Mouse (Mus musculus) midbrain, embryonic 13.5 days (tissue): ENCODE measurements around the gene Rdh5. TPM values are rescaled to one million over a fixed set of nuclear protein-coding genes. Genes with fewer than 3 reads are reported as not detected.

Source experiments
- ATAC-seq: fragments of 200-750 bp; cut with Nextera tagmentation; 2 replicates; pipeline ENCODE4 v1.8.0; 2017; ENCODE audit warnings: mild to moderate bottlenecking, moderate TSS enrichment, moderate library complexity
- H3K27ac ChIP-seq: fragments of 300-500 bp; sonication (generic); 2 replicates; pipeline ENCODE4 v1.5.1; 2015; ENCODE audit warnings: inconsistent platforms, mild to moderate bottlenecking, moderate library complexity
- H3K27me3 ChIP-seq: fragments of 300-500 bp; sonication (generic); 2 replicates; pipeline ENCODE4 v1.6.1; 2015; ENCODE audit warnings: mild to moderate bottlenecking, inconsistent platforms
- H3K36me3 ChIP-seq: fragments of 300-500 bp; sonication (generic); 2 replicates; pipeline ENCODE4 v1.6.1; 2015; ENCODE audit warnings: mild to moderate bottlenecking, inconsistent platforms
- H3K4me1 ChIP-seq: fragments of 300-500 bp; sonication (generic); replicated peaks from 2 replicates; pipeline ENCODE4 v1.6.1; 2015; ENCODE audit warnings: inconsistent platforms
- H3K4me2 ChIP-seq: fragments of 300-500 bp; sonication (generic); replicated peaks from 2 replicates; pipeline ENCODE4 v1.6.1; 2015; ENCODE audit warnings: moderate library complexity, mild to moderate bottlenecking, inconsistent platforms
- H3K4me3 ChIP-seq: fragments of 300-500 bp; sonication (generic); replicated peaks from 2 replicates; pipeline ENCODE4 v1.5.1; 2015; ENCODE audit warnings: mild to moderate bottlenecking, inconsistent platforms
- H3K9ac ChIP-seq: fragments of 300-500 bp; sonication (generic); replicated peaks from 2 replicates; pipeline ENCODE4 v1.6.1; 2015; ENCODE audit warnings: mild to moderate bottlenecking, inconsistent platforms
- H3K9me3 ChIP-seq: fragments of 300-500 bp; sonication (generic); 2 replicates; pipeline ENCODE4 v1.6.1; 2016; ENCODE audit warnings: mild to moderate bottlenecking, inconsistent platforms
- WGBS: fragments of 180-500 bp; shearing (Covaris S2); methylation state at CpG from one replicate; pipeline ENCODE4 v1.1.7; 2015; 5-methylcytosine and 5-hydroxymethylcytosine counted together
- polyA plus RNA-seq: library from polyadenylated mRNA; unstranded; fragments of >200 nt; fragmentation: Nextera tagmentation; extraction: Ambion mirVana; gene quantifications from 2 replicates; pipeline ENCODE4 v1.2.1, GENCODE M21; 2015

Rdh5 gene
- polyA plus RNA-seq, 1 experiment from 2014 or later = 20.9 TPM

DNA sequence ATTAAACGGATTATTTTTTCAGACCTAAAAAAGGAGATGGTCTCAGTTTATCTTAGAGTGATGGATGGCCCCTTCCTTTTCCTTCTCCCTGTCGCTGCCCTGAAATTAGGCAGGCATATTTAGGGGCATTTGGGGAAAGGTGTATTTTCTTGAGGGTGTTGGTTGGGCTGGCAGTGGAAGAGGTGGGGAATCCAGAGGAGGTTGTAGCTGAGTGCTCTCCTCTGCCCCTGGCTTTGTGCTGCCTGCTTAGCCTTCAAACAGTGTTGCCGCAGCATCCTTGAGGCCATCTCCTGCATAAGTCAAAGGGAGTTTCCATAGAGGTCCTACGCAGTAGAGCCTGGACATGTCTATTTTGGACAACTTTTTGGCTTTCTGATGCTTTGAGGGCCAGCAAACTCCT lies 9.9 kb downstream of the Rdh5 start:
- ATAC-seq = no peak
- no peaks in the 10 kb centered on the region for H3K9me3 ChIP-seq
- WGBS = 84% methylated on average over 4 of the region's 4 CpGs
- H3K27me3 ChIP-seq = peaks cover 13% of the 10 kb centered on the region
- H3K9ac ChIP-seq = no peak overlapping the region
- H3K36me3 ChIP-seq = peaks cover 7% of the 10 kb centered on the region
- peaks cover 19% of the 10 kb centered on the region for H3K4me1 ChIP-seq
- no peak overlapping the region for H3K4me3 ChIP-seq
- peak overlapping the region; percentile 25; the same call in 1 of the 2 replicates for H3K27ac ChIP-seq
- H3K4me2 ChIP-seq = no peak overlapping the region

DNA sequence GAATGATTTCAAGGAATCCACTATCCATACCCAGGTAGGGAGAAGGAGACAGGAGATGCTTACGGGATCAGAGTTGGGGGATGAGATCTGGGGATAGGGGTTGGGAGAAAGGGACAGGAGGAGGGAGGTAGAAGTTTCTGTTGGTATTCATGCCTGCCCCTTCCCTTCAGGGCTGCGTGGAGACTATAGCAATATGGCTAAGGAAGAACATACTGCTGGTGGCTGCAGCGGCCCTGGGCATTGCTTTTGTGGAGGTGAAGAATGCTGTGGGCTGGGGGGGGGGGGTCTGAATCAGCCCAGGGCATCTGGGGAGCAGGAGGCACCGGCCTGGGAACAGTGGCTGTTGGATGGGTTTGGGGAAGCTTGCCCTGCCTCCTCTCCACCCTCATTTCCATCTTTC lies 10.4 kb downstream of the Rdh5 start:
- peaks cover 19% of the 10 kb centered on the region for H3K4me1 ChIP-seq
- WGBS = 89% methylated on average over 4 of the region's 4 CpGs
- no peak overlapping the region for H3K27ac ChIP-seq
- H3K4me3 ChIP-seq = no peak overlapping the region
- H3K27me3 ChIP-seq = peaks cover 15% of the 10 kb centered on the region
- H3K9ac ChIP-seq = no peak overlapping the region
- no peak overlapping the region for H3K4me2 ChIP-seq
- no peak for ATAC-seq
- H3K36me3 ChIP-seq = peaks cover 1% of the 10 kb centered on the region; the same call in 1 of the 2 replicates
- H3K9me3 ChIP-seq = no peaks in the 10 kb centered on the region

DNA sequence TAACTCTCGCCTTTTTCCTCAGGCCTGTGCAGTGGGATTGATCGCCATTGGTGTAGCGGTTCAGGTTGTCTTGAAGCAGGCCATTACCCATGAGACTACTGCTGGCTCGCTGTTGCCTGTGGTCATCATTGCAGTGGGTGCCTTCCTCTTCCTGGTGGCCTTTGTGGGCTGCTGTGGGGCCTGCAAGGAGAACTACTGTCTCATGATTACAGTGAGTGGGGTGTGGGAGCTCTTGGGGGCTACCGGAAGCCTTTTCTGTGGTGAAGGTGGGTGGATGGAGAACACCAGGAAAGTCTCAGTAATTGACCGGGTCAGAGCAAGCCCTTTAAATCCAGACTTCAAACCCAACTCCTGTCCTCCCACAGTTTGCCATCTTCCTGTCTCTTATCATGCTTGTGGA lies 11.3 kb downstream of the Rdh5 start:
- Histone ChIP-seq H3K27me3 (peaks cover 15% of the 10 kb centered on the region), H3K27ac (no peak overlapping the region), H3K9ac (no peak overlapping the region), H3K4me3 (no peak overlapping the region), H3K9me3 (no peaks in the 10 kb centered on the region), H3K36me3 (no peaks in the 10 kb centered on the region), H3K4me2 (peak overlapping the region; percentile 86), H3K4me1 (peaks cover 19% of the 10 kb centered on the region)
- 95% methylated on average over 6 of the region's 6 CpGs for WGBS
- no peak for ATAC-seq

DNA sequence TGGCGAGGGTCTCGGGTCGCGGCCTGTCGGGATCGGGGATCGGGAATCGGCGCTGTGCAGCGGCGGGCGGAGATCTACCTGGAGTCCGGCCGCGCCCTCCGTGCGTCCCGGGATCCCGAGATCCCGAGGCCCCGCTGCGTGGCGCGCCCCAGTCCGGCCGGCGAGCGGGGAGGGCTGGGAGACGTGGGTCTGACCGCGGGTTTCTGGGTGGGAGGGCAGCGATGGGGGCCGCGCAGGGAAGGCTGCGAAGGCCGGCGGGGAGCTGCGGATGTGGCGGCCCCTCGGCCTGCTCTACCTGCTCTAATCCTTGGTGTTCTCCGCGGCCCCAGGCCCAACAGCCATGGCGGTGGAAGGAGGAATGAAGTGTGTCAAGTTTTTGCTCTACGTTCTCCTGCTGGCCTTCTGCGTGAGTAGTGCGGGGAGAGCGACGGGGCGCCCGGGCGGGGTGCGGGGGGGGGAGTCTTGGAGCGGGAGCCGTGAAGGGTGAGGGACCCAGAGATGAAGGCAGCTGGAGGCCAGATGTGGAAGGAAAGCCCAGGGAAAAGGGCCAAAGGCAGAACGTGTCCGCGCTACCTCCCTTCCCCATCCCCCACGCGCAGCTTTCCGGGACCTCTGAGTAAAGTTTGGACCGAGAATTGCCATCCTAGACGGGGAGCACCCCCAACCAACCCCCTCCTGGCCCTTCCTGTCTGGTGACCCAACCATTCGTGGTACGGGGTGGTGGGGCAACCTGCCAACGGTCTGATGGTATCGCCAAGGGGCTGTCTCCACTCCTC lies 12.4 kb downstream of the Rdh5 start:
- H3K27me3 ChIP-seq = peaks cover 15% of the 10 kb centered on the region
- H3K27ac ChIP-seq = peak overlapping the region; percentile 21; the same call in 1 of the 2 replicates
- H3K4me3 ChIP-seq = peak overlapping the region; percentile 76
- ATAC-seq = peak; percentile 31
- H3K4me2 ChIP-seq = peak overlapping the region; percentile 86
- H3K9ac ChIP-seq = peak overlapping the region; percentile 85
- no peaks in the 10 kb centered on the region for H3K36me3 ChIP-seq
- WGBS = 2% methylated on average over 53 of the region's 66 CpGs
- no peaks in the 10 kb centered on the region for H3K9me3 ChIP-seq
- peaks cover 19% of the 10 kb centered on the region for H3K4me1 ChIP-seq

DNA sequence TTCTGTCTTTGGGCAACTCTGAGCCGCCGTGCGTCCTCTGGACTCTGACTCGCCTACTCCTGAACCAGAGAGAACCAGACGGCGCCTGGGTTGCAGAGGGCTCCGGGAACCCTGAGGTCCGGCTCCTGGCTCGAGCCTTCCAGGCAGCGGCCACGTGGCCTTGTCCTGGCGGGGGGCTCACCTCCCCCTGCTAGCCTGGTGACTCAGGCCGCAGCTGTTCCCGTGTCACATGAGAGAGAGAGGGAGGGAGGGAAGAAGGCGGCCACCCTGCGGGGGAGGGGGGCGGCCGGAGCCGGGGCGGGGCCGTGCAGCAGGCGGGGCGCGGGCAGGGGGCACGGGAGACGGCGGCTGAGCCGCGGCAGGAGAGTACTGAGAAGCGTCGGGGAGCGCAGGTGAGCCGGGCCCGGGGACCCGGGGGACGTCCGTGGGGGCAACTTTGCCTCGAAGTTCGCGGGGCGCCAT lies 13.1 kb downstream of the Rdh5 start:
- Histone ChIP-seq H3K27me3 (peaks cover 15% of the 10 kb centered on the region), H3K9ac (peak overlapping the region; percentile 85), H3K27ac (peak overlapping the region; percentile 21; the same call in 1 of the 2 replicates), H3K4me3 (peak overlapping the region; percentile 76), H3K36me3 (no peaks in the 10 kb centered on the region), H3K9me3 (no peaks in the 10 kb centered on the region), H3K4me2 (peak overlapping the region; percentile 86), H3K4me1 (peaks cover 19% of the 10 kb centered on the region)
- peak; percentile 69 for ATAC-seq
- WGBS = 1% methylated on average over 39 of the region's 41 CpGs

DNA sequence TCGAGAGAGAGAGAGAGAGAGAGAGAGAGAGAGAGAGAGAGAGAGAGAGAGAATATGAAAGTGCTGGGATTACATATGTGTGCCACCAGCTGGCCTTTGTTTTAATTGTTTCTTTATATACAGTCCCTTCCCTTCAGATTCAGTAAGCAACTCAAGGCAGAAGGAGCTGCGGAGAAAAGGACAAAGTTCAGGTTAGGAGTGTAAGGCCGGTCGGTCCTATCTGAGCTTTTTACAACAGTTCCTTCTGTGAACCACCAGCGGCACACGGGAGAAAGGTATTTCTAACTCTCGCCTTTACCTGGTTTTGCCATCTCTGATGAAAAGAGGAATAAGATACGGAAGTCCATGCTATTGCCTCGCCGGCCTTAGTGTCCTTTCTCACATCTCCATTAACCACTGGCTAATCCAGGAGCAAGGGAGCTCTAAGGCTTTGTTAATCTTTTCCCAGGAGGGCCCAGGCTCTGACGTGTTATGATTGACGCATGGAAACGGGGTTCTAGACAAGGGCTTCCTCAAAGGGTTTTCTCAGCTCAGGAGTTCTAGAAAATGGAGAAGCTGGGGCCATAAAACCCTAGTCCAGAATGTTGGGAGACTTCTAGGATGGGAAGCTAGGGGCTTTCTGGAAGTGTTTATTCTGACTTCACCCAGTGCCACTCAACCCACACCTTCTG lies 13.8 kb downstream of the Rdh5 start:
- WGBS = 54% methylated on average over 13 of the region's 13 CpGs
- ATAC-seq = no peak

DNA sequence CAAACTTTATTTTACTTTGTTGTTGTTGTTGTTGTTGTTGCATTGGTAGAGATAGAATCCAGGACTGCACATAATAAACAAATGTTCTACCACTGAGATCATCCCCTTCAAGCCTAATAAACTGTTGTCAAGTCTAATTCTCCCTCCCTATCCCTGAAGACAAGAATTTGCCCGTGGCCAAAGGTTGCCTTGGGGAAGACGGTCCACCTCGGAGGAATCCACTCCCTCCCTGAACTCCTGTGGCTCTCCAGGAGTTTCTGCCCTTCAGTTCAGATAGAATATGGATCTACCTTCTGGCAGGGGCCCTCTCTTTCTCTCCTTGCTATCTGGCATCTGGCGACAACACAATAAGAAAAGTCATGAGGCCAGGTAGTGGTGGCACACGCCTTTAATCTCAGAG lies 17.9 kb downstream of the Rdh5 start:
- H3K4me1 ChIP-seq = peaks cover 7% of the 10 kb centered on the region; the same call in 1 of the 2 replicates
- H3K9me3 ChIP-seq = no peaks in the 10 kb centered on the region
- H3K4me2 ChIP-seq = no peak overlapping the region
- no peaks in the 10 kb centered on the region for H3K36me3 ChIP-seq
- H3K4me3 ChIP-seq = no peak overlapping the region
- no peak for ATAC-seq
- WGBS = 78% methylated on average over 5 of the region's 5 CpGs
- peaks cover 15% of the 10 kb centered on the region; the same call in 1 of the 2 replicates for H3K27me3 ChIP-seq
- H3K27ac ChIP-seq = no peak overlapping the region
- H3K9ac ChIP-seq = no peak overlapping the region

More for the DNA sequence above, 13.8 kb downstream of the Rdh5 start:
- Histone ChIP-seq H3K4me3 (peak overlapping the region; percentile 76), H3K36me3 (no peaks in the 10 kb centered on the region), H3K4me2 (peak overlapping the region; percentile 86), H3K27ac (no peak overlapping the region), H3K27me3 (peaks cover 15% of the 10 kb centered on the region), H3K9ac (peak overlapping the region; percentile 85; the same call in 1 of the 2 replicates), H3K4me1 (peaks cover 19% of the 10 kb centered on the region), H3K9me3 (no peaks in the 10 kb centered on the region)

DNA sequence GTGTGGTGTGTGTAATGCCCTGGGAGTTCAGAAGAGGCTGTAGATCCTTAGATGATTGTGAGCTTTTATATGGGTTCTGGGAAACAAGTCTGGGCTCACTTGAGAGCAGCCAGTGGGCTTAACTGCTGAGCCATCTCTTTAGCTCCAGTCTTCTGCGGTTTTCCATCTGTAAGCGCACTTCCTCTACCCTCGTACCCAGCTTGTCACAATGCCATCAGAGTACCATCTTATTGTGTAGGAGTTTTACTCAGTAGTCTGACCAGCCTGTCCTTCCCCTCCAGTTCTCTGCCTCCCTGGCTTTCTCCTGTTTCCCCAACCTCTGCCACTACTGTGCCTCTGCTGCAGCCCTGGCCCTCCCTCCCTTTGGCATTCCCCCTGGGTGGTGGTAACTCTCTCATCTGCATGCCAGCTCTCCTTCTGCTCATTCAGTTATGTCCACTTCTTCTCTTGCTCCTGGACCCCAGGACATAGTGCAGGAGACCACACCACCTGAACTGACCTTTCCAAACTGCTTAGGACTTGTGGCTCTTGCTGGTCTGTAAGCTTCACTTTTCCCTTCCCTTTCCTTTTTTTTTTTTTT lies 20.2 kb downstream of the Rdh5 start:
- no peak for ATAC-seq
- WGBS = 75% methylated on average over 3 of the region's 3 CpGs
- Histone ChIP-seq H3K27ac (no peak overlapping the region), H3K27me3 (no peaks in the 10 kb centered on the region), H3K9ac (no peak overlapping the region), H3K9me3 (no peaks in the 10 kb centered on the region), H3K4me3 (no peak overlapping the region), H3K4me2 (no peak overlapping the region), H3K36me3 (no peaks in the 10 kb centered on the region), H3K4me1 (no peaks in the 10 kb centered on the region)

DNA sequence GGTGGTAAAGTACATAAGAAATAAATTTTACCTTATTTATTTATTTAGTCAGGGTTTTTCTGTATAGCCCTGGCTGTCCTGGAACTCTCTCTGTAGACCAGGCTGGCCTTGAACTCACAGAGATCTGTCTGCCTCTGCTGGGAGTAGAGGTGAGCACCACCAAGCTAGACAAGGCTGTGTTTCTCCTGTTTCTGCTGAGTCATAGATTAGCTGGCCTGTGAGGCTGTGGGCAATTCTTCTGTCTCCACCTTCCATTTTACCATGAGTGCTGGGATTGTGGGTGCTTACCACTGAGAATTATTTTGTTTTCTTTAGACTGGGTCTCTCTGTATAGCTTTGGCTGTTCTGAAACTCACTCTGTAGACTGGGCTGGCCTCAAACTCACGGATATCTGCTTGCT lies 21.3 kb downstream of the Rdh5 start:
- Histone ChIP-seq H3K4me1 (peaks cover 2% of the 10 kb centered on the region; the same call in 1 of the 2 replicates), H3K9me3 (no peaks in the 10 kb centered on the region), H3K9ac (no peak overlapping the region), H3K27ac (no peak overlapping the region), H3K27me3 (peaks cover 9% of the 10 kb centered on the region), H3K36me3 (no peaks in the 10 kb centered on the region), H3K4me2 (no peak overlapping the region), H3K4me3 (no peak overlapping the region)
- WGBS = 78% methylated on average over 1 of the region's 1 CpGs
- no peak for ATAC-seq

DNA sequence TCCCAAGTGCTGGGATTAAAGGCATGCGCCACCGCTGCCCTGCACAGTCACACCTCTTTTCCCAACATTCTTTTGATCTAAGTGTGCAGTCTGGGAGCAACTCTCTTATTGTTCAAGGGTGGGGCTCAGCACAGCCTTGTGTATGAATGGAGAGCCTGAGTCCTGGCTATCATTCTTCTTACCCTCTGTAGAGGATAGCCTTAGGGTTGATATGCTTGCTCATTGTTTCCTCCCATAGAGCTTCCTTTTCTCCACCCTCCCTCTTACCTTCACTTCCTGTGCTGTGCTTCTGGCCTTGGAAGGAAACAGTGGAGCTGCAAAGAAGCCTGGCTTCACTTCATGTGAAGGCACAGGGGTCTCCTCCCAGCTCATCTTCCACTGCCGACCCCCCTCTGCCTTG lies 22.0 kb downstream of the Rdh5 start, which contains the start of gene Cd63:
Gene Cd63 (plus strand): TSS at position 292 of the 400 bp plus-strand sequence.
- Histone ChIP-seq H3K9ac (no peak within 1 kb of the TSS), H3K36me3 (no peaks in the 10 kb centered on the region), H3K27me3 (peaks cover 16% of the 10 kb centered on the region), H3K4me1 (peaks cover 9% of the 10 kb centered on the region), H3K4me3 (no peak within 1 kb of the TSS), H3K4me2 (no peak within 1 kb of the TSS), H3K27ac (no peak within 1 kb of the TSS), H3K9me3 (no peaks in the 10 kb centered on the region)
- WGBS = 87% methylated on average over 3 of the region's 3 CpGs
- ATAC-seq = no peak

DNA sequence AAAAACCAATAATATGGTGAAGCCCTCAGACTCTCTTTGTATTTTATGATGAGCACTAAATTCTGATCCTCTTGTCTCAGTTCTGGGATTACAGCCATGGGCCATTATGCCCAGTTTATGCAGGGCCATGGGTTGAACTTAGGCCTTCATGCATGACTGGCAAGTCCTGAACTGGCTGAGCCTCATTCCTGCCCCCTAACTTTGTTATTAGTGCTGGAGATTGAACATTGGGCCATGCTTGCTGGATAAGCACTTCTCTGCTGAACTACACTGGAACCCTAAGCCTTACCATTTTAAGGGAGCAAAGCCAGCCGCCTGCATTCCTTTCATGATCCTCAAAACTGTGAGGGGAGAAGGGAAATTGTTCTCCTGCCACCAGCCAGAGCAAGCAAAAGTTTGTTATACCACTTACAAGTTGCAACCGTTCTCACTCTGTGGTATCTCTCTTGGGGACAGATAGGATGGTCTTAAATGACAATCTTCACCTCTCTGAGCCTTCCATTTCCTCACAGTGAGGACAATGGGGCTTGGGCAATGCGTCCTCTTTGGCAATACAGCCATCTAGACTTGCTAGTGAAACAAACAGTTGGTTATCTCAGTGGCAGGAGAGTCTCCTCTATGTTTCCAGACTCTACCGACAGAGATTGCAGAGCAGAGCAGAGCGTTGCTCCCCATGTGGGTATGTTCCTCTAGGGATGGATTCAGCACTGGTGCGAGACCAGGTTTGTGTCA lies 22.8 kb downstream of the Rdh5 start:
- H3K4me3 ChIP-seq = no peak overlapping the region
- H3K27ac ChIP-seq = no peak overlapping the region
- H3K9me3 ChIP-seq = no peaks in the 10 kb centered on the region
- no peak overlapping the region for H3K9ac ChIP-seq
- peaks cover 9% of the 10 kb centered on the region for H3K4me1 ChIP-seq
- peaks cover 17% of the 10 kb centered on the region for H3K27me3 ChIP-seq
- no peaks in the 10 kb centered on the region for H3K36me3 ChIP-seq
- 83% methylated on average over 6 of the region's 6 CpGs for WGBS
- H3K4me2 ChIP-seq = no peak overlapping the region
- ATAC-seq = no peak
